Mouse (Mus musculus) forebrain, embryonic 16.5 days (tissue): Measurements from ENCODE around the gene Zfp663. TPM values are rescaled to one million over a fixed set of nuclear protein-coding genes. Genes with fewer than 3 reads are reported as not detected.

ENCODE experiments used
- ATAC-seq: fragments of 200-750 bp; cut with Nextera tagmentation; 2 replicates; pipeline ENCODE4 v1.8.0; 2017; ENCODE audit warnings: mild to moderate bottlenecking, moderate library complexity
- H3K27ac ChIP-seq: fragments of 300-500 bp; sonication (generic); 2 replicates; pipeline ENCODE4 v1.5.1; 2014; ENCODE audit warnings: low read length, control low read depth
- H3K27me3 ChIP-seq: fragments of 300-500 bp; sonication (generic); replicated peaks from 2 replicates; pipeline ENCODE4 v1.6.1; 2014; ENCODE audit warnings: low read length; ENCODE audit not compliant: control insufficient read depth, insufficient read depth
- H3K36me3 ChIP-seq: fragments of 300-500 bp; sonication (generic); 2 replicates; pipeline ENCODE4 v1.6.1; 2014; ENCODE audit not compliant: control insufficient read depth, insufficient read depth
- H3K4me1 ChIP-seq: fragments of 300-500 bp; sonication (generic); replicated peaks from 2 replicates; pipeline ENCODE4 v1.6.1; 2014; ENCODE audit warnings: low read length; ENCODE audit not compliant: control insufficient read depth, insufficient read depth
- H3K4me2 ChIP-seq: fragments of 300-500 bp; sonication (generic); 2 replicates; pipeline ENCODE4 v1.6.1; 2014; ENCODE audit warnings: mild to moderate bottlenecking, low read length, control low read depth
- H3K4me3 ChIP-seq: fragments of 300-500 bp; sonication (generic); replicated peaks from 2 replicates; pipeline ENCODE4 v1.5.1; 2014; ENCODE audit warnings: mild to moderate bottlenecking, low read length, control low read depth
- H3K9ac ChIP-seq: fragments of 300-500 bp; sonication (generic); replicated peaks from 2 replicates; pipeline ENCODE4 v1.6.1; 2014; ENCODE audit warnings: low read depth, low read length, control low read depth
- H3K9me3 ChIP-seq: fragments of 300-500 bp; sonication (generic); 2 replicates; pipeline ENCODE4 v1.6.1; 2016; ENCODE audit warnings: low read length; ENCODE audit not compliant: control insufficient read depth
- WGBS: fragments of 180-500 bp; shearing (Covaris S2); extraction: QIAGEN DNeasy Blood & Tissue Kit; methylation state at CpG from one replicate; pipeline ENCODE4 v1.1.7; 2014; 5-methylcytosine and 5-hydroxymethylcytosine counted together
- polyA plus RNA-seq: library from polyadenylated mRNA; unstranded; fragments of >200 nt; fragmentation: Nextera tagmentation; extraction: Ambion mirVana; gene quantifications from 2 replicates; pipeline ENCODE4 v1.2.1, GENCODE M21; 2015

The Zfp663 gene
- polyA plus RNA-seq, 1 experiment from 2014 or later = 6.3 TPM

GRCm38 (mm10) chr2:165305438-165305837, 63.1 kb downstream of the Zfp663 start:
- Histone ChIP-seq H3K9me3 (0 out of 2 replicates have a peak, but pooled peaks cover 2% of the 10 kb centered on the region), H3K4me2 (no peak overlapping the region), H3K27me3 (no peaks in the 10 kb centered on the region), H3K4me3 (no peak overlapping the region), H3K27ac (no peak overlapping the region), H3K9ac (no peak overlapping the region), H3K4me1 (peaks cover 9% of the 10 kb centered on the region), H3K36me3 (peaks cover 19% of the 10 kb centered on the region)
- no peak for ATAC-seq
- 89% methylated on average over 8 of the region's 8 CpGs for WGBS

DNA sequence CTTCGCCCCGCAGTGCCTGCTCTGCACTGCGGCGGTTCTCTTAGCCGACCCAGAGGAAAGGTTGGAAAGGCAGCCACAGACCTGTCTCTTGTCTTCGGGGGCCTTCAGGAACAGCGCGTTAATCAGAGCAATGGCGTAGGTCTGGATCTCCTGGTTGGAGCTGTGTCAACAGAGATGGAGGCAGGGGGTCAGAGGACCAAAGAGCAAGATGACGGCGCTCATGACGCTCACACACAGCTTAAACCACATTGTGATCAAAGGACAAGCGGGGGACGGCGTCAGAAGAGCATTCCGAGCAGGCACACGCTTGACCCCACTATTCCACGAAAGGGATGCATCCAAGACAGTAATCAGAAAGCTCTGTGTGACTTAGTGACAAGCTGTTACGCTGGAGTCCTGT, 63.7 kb downstream of the Zfp663 start:
- peaks cover 11% of the 10 kb centered on the region for H3K4me1 ChIP-seq
- H3K9ac ChIP-seq = no peak overlapping the region
- peaks cover 19% of the 10 kb centered on the region for H3K36me3 ChIP-seq
- H3K27me3 ChIP-seq = no peaks in the 10 kb centered on the region
- H3K27ac ChIP-seq = no peak overlapping the region
- no peak for ATAC-seq
- no peak overlapping the region for H3K4me3 ChIP-seq
- H3K4me2 ChIP-seq = no peak overlapping the region
- 90% methylated on average over 19 of the region's 19 CpGs for whole genome bisulfite sequencing
- 0 out of 2 replicates have a peak, but pooled peaks cover 2% of the 10 kb centered on the region for H3K9me3 ChIP-seq

DNA sequence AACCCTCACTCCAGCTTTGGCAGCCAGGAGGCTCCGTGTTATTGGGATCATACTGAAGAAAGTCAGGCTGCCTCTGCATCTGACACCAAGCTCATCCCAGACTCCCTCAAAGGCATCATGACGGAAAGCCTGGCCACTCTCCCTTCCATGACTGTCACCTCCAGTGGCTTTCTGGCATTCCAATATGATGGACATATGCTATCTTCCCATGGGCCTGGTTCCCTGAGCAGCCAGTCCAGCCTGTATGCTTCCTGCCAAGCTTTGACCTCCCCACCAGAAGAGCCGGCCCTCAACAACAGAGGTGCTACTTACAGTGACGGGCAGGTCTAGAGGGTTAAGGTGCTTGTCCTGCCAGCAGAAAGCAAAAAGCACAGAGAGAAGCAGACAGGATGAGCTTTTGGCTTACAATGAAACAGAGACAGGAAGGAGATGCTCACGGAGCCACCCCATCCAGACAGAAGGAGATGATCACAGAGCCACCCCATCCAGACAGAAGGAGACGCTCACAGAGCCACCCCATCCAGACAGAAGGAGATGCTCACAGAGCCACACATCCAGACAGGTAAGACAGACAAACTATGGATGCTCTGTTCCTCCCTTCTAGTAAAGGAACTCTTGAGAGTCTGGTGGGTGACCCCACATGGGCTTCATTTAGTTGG, 65.0 kb downstream of the Zfp663 start:
- no peak for ATAC-seq
- no peak overlapping the region for H3K9ac ChIP-seq
- peaks cover 11% of the 10 kb centered on the region for H3K4me1 ChIP-seq
- H3K4me3 ChIP-seq = no peak overlapping the region
- no peaks in the 10 kb centered on the region for H3K27me3 ChIP-seq
- no peak overlapping the region for H3K27ac ChIP-seq
- 94% methylated on average over 6 of the region's 6 CpGs for WGBS
- H3K9me3 ChIP-seq = 0 out of 2 replicates have a peak, but pooled peaks cover 2% of the 10 kb centered on the region
- H3K36me3 ChIP-seq = peaks cover 19% of the 10 kb centered on the region
- H3K4me2 ChIP-seq = no peak overlapping the region

GRCm38 (mm10) chr2:165301409-165301808, 67.1 kb downstream of the Zfp663 start:
- Histone ChIP-seq H3K36me3 (peaks cover 25% of the 10 kb centered on the region), H3K4me1 (peaks cover 11% of the 10 kb centered on the region), H3K9me3 (0 out of 2 replicates have a peak, but pooled peaks cover 2% of the 10 kb centered on the region), H3K4me2 (no peak overlapping the region), H3K4me3 (no peak overlapping the region), H3K9ac (no peak overlapping the region), H3K27me3 (no peaks in the 10 kb centered on the region), H3K27ac (no peak overlapping the region)
- 56% methylated on average over 3 of the region's 3 CpGs for WGBS
- no peak for ATAC-seq

Other genes with a start within 250 kb of the Zfp663 start
- 3.7 and 5.6 TPM in 2 replicates for gene Cdh22, start 133.9 kb downstream of the Zfp663 start, polyA plus RNA-seq
- gene Slc35c2, start 80.9 kb downstream of the Zfp663 start, polyA plus RNA-seq = 60.3 and 62.4 TPM in 2 replicates
- gene Elmo2, start 42.2 kb downstream of the Zfp663 start, polyA plus RNA-seq = 107 and 115 TPM in 2 replicates
- 12.3 and 13.4 TPM in 2 replicates for gene Zfp334, start 19.5 kb upstream of the Zfp663 start, polyA plus RNA-seq
- not detected in 2 replicates for gene Ocstamp, start 31.7 kb upstream of the Zfp663 start, polyA plus RNA-seq
- gene Slc13a3, start 104.5 kb upstream of the Zfp663 start, polyA plus RNA-seq = 6.5 and 9.7 TPM in 2 replicates
- 44.7 and 44.8 TPM in 2 replicates for gene Trp53rka, start 124.6 kb upstream of the Zfp663 start, polyA plus RNA-seq
- 2.5 and 2.8 TPM in 2 replicates for gene Slc2a10, start 135.1 kb upstream of the Zfp663 start, polyA plus RNA-seq
- gene Eya2, start 226.3 kb upstream of the Zfp663 start, polyA plus RNA-seq = 3.5 and 4.6 TPM in 2 replicates